Mouse (Mus musculus): ENCODE results near the gene Vmn1r222. TPM values are rescaled to one million over a fixed set of nuclear protein-coding genes. Genes with fewer than 3 reads are reported as not detected.

Gene Vmn1r222
- polyA plus RNA-seq (2012; rRNA removed): not detected in 2 replicates

DNA sequence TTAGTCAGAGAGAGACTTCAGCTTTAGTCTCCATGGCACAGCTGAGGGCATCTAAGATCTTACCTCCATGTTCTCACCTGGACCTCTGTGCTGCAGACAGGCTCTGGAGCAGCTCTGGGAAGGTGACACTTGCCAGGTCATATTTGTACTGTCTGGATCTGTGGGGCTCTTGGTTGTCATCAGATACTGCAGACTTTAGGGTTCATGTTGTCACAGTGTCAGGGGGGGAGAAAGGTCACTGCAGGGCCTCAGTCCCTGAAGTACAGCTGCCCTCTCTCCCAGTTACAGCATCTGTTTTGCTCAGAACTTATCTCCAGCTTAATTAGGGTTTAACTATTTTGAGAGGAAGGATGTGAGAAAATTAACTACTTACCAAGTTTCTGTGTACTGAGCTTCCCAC lies at the start of gene Vmn1r222:
Gene Vmn1r222, minus strand, starts transcription at position 101 of the 400 bp plus-strand sequence.

DNA sequence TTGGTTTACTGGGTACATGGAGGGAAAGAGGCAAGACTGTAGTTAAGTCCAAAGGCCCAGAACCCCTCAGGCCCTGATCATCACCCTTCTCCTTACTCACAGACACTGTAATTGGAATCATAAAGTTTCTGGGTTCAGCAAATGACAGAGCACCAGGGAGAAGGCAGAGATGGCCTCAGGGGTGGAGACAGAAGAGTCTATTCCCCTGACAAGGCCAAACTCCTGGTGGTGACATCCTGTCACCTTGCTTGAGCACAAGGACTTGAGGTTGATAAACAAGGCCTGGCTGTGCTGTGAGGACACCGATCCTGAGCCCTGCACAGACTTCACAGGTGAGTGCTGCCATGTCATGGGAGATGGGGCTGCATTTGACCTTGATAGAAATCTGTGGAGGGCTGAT lies 11.1 kb upstream of the Vmn1r222 start, which contains the start of gene Vmn1r223:
Gene Vmn1r223, plus strand, starts transcription at position 301 of the 400 bp plus-strand sequence.

DNA sequence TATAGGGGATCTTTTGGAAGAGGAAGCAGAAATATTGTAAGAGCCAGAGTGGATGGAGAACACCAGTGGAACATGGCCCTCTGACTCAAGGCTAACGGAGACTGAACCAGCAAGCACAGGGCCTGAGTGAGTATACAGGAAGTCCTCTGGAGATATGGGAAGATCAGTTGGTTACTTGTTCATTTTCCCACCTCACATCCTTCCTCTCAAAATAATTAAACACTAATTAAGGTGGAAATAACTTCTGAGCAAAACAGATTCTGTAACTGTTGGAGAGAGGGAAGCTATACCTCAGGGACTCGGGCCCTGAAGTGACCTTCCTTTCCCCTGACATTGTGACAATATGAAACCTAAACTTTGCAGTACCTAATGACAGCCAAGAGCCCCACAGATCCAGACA lies 21.9 kb downstream of the Vmn1r222 start, which contains the start of gene Vmn1r221:
Gene Vmn1r221, plus strand, starts transcription at position 301 of the 400 bp plus-strand sequence.

DNA sequence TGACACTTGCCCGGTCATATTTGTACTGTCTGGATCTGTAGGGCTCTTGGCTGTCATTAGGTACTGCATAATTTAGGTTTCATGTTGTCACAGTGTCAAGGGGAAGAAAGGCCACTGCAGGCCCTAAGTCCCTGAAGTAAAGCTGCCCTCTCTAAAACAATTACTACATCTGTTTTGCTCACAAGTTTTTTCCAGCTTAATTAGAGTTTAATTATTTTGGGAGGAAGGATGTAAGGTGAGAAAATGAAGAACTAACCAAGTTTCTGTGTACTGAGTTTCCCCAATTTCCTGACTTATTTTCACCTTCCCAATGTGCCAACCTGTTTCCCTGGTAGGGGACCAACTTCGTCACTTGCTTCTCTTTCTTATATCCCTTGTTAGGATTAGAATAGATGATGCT lies 47.9 kb downstream of the Vmn1r222 start, which contains the start of gene Vmn1r220:
Gene Vmn1r220, minus strand, starts transcription at position 101 of the 400 bp plus-strand sequence.

Other genes starting within 250 kb of the Vmn1r222 start
- not detected in 2 replicates for gene Vmn1r213, start 228.3 kb downstream of the Vmn1r222 start, polyA plus RNA-seq (2012; rRNA removed)
- gene Vmn1r214, start 205.5 kb downstream of the Vmn1r222 start, polyA plus RNA-seq (2012; rRNA removed): not detected in 2 replicates
- gene Vmn1r215, start 167.9 kb downstream of the Vmn1r222 start, polyA plus RNA-seq (2012; rRNA removed): not detected in 2 replicates
- not detected in 2 replicates for gene Vmn1r217, start 117.7 kb downstream of the Vmn1r222 start, polyA plus RNA-seq (2012; rRNA removed)
- gene Vmn1r218, start 102.8 kb downstream of the Vmn1r222 start, polyA plus RNA-seq (2012; rRNA removed): not detected in 2 replicates
- gene Vmn1r219, start 76.6 kb downstream of the Vmn1r222 start, polyA plus RNA-seq (2012; rRNA removed): not detected in 2 replicates
- gene Vmn1r220, start 48.0 kb downstream of the Vmn1r222 start, polyA plus RNA-seq (2012; rRNA removed): not detected in 2 replicates
- gene Vmn1r221, start 21.8 kb downstream of the Vmn1r222 start, polyA plus RNA-seq (2012; rRNA removed): not detected in 2 replicates
- not detected in 2 replicates for gene Vmn1r223, start 11.2 kb upstream of the Vmn1r222 start, polyA plus RNA-seq (2012; rRNA removed)
- 0.86 and 1.1 TPM in 2 replicates for gene Zfp322a, start 133.3 kb upstream of the Vmn1r222 start, polyA plus RNA-seq (2012; rRNA removed)
- gene Abt1, start 187.9 kb upstream of the Vmn1r222 start, polyA plus RNA-seq (2012; rRNA removed): 2.5 and 3.4 TPM in 2 replicates
- 0.05 TPM in 1 of 2 replicates, not detected in the other for gene Btn1a1, start 230.0 kb upstream of the Vmn1r222 start, polyA plus RNA-seq (2012; rRNA removed)

All from ovary, adult 2 months (tissue).